Mouse (Mus musculus) testis, postnatal 14 days (tissue): Measurements from ENCODE around the gene Tap2.

Source experiments
- DNase-seq: peaks from one replicate; pipeline ENCODE4 v3.0.0; 2021; ENCODE audit warnings: low spot score

Tap2 gene

GRCm38 (mm10) chr17:34203444-34203843 is at the start of gene Tap2:
Gene Tap2 (plus strand): TSS chr17:34203527.
- no peak for DNase-seq

GRCm38 (mm10) chr17:34155534-34155933 is 47.8 kb upstream of the Tap2 start:
- no peak for DNase-seq

GRCm38 (mm10) chr17:34164202-34164895 is 39.0 kb upstream of the Tap2 start:
- no peak for DNase-seq

DNA sequence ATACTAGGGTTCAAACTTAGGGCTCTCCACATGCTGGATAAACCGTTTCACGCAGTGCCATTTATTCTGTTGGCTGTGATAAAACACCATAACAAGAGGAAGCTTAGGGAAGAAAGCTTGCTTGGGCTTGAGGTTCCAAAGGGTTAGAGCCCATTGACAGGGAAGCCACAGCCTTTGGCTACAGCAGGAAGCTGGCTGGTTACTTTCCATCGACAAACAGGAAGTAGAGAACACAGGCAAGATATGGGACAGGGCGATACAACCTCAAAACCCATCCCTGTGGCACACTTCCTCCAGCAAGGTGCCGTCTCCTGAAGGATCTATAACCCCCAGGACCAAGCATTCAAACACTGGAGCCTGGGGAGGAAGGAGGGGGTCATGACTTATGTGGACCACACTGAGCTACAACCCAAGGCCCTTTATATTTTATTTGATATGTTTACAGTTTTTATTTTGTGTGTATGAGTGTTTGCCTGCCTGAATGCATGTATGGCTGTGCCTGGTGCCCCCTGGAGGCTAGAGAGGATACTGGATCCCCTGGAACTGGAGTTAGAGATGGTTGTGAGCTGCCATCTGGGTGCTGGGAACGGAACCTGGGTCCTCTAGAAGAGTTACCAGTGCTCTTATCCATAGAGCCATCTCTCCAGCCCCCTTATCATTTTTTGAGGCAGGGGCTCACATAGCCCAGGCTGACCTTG is 38.1 kb upstream of the Tap2 start:
- DNase-seq, result no peak

DNA sequence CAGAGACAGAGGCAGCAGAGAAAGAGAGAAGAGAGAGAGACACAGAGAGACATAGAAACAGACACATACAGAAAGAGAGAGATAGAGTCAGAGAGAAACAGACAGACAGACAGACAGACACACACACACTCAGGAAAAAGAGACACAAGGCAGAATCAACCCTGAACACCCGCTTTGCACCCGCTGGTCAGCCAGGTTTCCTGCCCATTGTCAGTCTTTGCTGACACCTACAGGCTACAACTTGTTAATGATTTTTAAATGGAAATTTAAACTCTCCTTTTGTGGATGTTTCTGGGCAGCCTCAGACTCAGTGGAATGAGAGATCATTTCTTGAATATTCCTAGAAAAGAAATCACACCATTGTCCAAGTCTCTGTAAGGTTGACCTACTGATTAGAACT is 34.0 kb upstream of the Tap2 start:
- no peak for DNase-seq

DNA sequence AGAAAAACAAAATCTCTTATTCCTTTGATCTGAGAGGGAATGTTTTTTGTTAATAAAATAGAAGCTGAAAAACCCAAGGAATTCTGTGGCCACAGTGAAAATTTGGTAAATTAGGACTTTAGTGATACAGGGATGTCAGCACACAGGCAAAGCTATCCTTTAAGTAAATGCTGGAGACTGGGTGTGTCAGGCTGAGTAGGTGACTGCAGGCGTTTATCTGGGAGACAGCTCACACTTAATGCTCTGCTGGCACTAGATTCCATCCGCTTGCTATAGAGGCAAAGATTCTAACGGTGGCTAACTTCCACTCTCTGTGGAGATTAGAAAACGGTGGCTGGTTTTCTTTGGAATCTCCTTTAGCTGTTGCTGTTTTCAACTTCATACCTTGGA is 32.8 kb upstream of the Tap2 start:
- DNase-seq, result no peak

GRCm38 (mm10) chr17:34170877-34171498 is 32.3 kb upstream of the Tap2 start:
- DNase-seq, result peak; percentile 66

DNA sequence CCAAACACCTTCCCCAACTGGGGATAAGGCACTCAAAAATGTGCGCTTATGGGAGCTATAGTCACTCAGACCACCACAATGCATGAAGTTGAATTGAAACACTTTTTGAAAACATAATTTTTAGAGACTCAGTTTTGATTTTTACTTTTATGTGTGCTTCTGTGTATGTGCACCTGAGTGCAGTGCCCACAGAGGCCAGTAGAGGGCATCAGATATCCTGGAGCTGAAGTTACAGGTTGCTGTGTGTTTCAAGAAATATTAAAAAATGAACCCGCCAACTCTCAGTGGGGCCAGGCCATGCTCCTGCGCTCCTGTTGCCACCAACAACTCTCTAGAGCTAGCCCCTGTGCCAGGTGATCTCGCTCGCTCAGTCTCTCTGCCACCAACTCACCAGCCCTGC is 30.8 kb upstream of the Tap2 start:
- no peak for DNase-seq

GRCm38 (mm10) chr17:34174075-34174474 is 29.3 kb upstream of the Tap2 start:
- no peak for DNase-seq

DNA sequence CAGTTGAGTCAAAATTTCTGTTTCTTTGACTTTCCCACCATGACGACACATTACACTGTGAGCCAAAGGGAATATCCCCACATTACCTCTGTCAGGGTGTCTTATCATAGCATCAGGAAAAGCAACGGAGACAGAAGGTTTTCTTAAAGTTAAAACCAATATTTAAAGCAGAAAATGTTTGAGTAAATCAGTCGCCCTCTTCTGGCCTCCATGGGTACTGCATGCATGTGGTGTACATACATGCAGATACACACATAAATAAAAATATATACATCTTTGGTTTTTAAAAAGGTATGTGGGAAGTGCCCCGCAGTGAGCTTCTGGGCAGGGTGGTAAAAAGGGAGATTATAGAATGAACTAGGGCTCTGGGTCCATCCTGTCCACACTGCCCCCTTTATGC is 26.1 kb upstream of the Tap2 start:
- DNase-seq, result no peak

- no peak for DNase-seq
Observed at GRCm38 (mm10) chr17:34179019-34179418, 24.3 kb upstream of the Tap2 start.

DNA sequence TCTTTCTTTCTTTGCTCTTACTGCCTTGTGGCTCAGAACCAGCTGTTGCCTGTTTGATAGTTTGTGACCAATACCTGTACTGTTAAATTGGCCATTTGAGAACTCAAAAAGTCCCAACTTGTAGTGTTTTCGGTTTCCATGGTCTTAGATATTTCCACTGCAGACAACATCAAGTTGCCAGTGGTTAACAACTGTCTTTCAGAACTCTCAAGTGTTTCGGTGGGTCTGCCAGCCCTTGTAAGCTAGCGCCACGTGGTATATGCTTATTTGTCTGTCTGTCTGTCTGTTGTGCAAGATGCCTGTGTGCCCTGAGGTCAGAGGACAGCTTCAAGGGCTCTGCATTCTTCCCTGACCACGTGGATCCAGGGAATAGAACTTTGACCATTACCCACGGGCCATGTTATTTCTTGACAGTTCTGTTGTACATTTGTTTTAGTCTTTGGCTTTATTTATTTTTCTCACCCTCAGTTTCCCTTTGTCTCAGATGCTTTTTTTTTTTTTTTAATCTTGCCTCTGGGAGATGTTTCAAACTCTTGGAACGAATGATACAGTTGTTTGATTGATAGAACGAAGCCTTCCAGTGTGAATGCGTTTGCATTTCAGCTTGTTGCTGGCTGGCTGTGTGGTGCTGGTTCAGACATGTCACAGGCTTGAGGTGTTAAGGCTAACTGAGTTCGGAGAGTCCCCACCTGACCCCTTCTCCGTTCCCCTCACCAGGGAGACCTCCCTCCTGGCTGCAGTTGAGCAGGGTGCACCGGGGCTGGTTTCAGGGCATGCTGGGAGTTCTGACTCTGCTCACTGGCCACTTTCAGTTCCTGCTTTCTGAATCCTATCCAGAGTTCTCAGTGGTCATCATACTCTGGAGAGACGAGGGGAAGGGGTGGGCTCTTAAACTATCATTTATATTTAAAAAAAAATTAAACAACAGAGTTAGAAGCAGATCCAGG is 23.1 kb upstream of the Tap2 start:
- DNase-seq, result no peak

DNA sequence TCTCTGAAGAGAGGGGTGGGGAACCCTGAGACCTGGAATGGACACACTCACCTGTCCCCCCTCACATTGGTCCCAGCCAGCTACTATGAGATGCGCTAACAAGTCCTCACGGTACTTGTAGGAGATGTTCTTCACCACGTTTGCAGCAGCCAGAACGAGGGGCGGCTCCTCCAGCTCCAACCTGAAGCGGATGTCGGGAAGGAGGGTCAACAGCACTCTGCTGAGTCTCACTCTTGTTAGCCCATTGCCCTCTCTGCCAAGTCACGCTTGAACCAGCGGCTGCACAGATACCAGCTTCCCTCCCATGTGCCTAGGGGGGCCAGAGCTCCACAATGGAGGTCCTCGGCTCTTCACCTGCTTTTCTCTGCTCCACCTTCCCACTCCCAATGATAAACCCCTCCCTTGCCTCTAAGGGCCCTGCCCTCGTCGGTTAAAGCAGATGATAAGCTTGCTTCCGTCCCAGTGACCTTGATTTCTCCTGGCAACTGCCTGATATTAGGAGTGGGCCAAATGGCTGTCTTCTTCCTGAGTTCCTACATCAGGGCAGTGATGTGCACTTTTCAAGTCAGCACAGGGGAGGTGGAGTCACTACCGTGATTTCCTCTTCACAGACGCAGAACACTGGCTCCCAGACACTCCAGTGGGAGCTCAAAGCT is 19.6 kb upstream of the Tap2 start:
- no peak for DNase-seq

- DNase-seq, result no peak
Observed at GRCm38 (mm10) chr17:34185526-34185925, 17.8 kb upstream of the Tap2 start.

GRCm38 (mm10) chr17:34186885-34187260 is 16.5 kb upstream of the Tap2 start:
- DNase-seq, result no peak

GRCm38 (mm10) chr17:34187261-34187916 is 15.9 kb upstream of the Tap2 start, which contains the start of the genes Tap1 and Psmb9:
Gene Tap1 (plus strand): TSS chr17:34187553.
Gene Psmb9 (minus strand): TSS chr17:34187764.
- DNase-seq, result peak; percentile 89

- DNase-seq, result no peak
Observed at GRCm38 (mm10) chr17:34188010-34188409, 15.3 kb upstream of the Tap2 start.

GRCm38 (mm10) chr17:34188986-34189385 is 14.3 kb upstream of the Tap2 start:
- no peak for DNase-seq

DNA sequence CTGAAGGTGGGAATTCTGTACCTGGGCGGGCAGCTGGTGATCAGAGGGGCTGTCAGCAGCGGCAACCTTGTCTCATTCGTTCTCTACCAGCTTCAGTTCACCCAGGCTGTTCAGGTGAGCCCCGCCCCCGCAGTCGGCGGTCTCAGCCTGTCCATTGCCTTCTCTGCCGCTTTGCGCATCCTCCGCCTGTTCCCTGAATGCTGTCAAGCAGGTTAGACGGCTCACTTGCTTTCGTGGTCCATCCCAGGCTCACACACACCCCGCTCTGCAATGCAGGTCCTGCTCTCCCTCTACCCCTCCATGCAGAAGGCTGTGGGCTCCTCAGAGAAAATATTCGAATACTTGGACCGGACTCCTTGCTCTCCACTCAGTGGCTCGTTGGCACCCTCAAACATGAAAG is 10.5 kb upstream of the Tap2 start:
- DNase-seq, result no peak

DNA sequence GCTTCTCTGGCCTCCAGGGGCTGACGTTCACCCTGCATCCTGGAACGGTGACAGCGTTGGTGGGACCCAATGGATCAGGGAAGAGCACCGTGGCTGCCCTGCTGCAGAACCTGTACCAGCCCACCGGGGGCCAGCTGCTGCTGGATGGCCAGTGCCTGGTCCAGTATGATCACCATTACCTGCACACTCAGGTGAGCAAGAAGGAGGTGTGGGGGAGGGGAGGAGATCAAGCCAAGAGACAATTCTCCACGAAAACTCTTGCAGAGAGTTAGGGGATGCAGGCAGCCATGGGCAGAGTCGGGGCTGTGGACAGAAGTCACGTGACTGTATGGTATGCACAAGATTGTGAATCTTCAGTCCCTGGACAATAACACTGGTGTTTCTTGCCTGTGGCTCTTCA is 9.9 kb upstream of the Tap2 start:
- DNase-seq, result no peak

DNA sequence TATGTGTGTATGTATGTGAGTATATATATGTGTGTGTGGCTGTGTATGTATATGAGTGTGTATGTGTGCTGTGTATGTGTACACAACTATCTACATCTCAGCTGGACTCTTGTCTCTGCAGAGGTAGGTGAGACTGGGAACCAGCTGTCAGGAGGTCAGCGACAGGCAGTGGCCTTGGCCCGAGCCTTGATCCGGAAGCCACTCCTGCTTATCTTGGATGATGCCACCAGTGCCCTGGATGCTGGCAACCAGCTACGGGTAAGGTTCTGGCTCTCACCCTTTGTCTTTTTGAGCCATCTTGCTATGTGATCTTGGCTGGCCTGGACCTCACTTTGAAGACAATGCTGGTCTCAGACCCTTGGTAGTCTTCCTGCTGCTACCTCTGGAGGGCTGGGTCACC is 8.6 kb upstream of the Tap2 start:
- DNase-seq, result no peak
